Mouse (Mus musculus) MEL (cell line): ENCODE data around the gene Zmat3. TPM values are rescaled to one million over a fixed set of nuclear protein-coding genes. Genes with fewer than 3 reads are reported as not detected.

Experiments
- DNase-seq: peaks from one replicate; pipeline ENCODE4 v3.0.0; 2011; ENCODE audit warnings: low read depth, low spot score
- H3K27ac ChIP-seq: 2 replicates; pipeline ENCODE4 v1.5.1; 2012; ENCODE audit warnings: low read depth, mild to moderate bottlenecking, control low read depth, low read length, moderate library complexity; ENCODE audit not compliant: control insufficient read depth
- H3K27me3 ChIP-seq, 2 experiments: fragments of 150-350 bp in 1 of 2; sonication (generic) in 1 of 2; 2 replicates each; pipeline ENCODE4 v1.6.1; 2012; ENCODE audit warnings: low read length in 2 of 2, mild to moderate bottlenecking in 2 of 2, improper control_type of control experiment in 1 of 2, moderate library complexity in 1 of 2; ENCODE audit not compliant: insufficient read depth in 2 of 2, control insufficient read depth in 1 of 2
- H3K36me3 ChIP-seq, 2 experiments: 2 replicates each; pipeline ENCODE4 v1.6.1; 2012 to 2014; ENCODE audit warnings: low read length in 2 of 2, improper control_type of control experiment in 1 of 2, inconsistent platforms in 1 of 2, mild to moderate bottlenecking in 1 of 2; ENCODE audit not compliant: insufficient read depth in 2 of 2, control insufficient read depth in 1 of 2
- H3K4me1 ChIP-seq, 2 experiments: fragments of 150-350 bp in 1 of 2; sonication (generic) in 1 of 2; 2 replicates each; pipeline ENCODE4 v1.6.1; 2012; ENCODE audit warnings: low read length in 2 of 2, improper control_type of control experiment in 1 of 2, mild to moderate bottlenecking in 1 of 2; ENCODE audit not compliant: insufficient read depth in 2 of 2, control insufficient read depth in 1 of 2
- H3K4me3 ChIP-seq, 2 experiments: fragments of 150-350 bp in 1 of 2; sonication (generic) in 1 of 2; 2 replicates each; pipeline ENCODE4 v1.5.1; 2012; ENCODE audit warnings: low read depth in 2 of 2, low read length in 2 of 2, mild to moderate bottlenecking in 2 of 2, moderate library complexity in 2 of 2, control low read depth in 1 of 2, improper control_type of control experiment in 1 of 2; ENCODE audit not compliant: control insufficient read depth in 1 of 2, insufficient read depth in 1 of 2
- H3K79me2 ChIP-seq: 2 replicates; pipeline ENCODE4 v1.6.1; 2012; ENCODE audit warnings: mild to moderate bottlenecking, low read length, moderate library complexity; ENCODE audit not compliant: control insufficient read depth, poor library complexity, insufficient read depth
- H3K9ac ChIP-seq: 2 replicates; pipeline ENCODE4 v1.6.1; 2012; ENCODE audit warnings: low read depth, mild to moderate bottlenecking, control low read depth, low read length, moderate library complexity; ENCODE audit not compliant: control insufficient read depth, poor library complexity, severe bottlenecking
- H3K9me3 ChIP-seq: fragments of 150-350 bp; sonication (generic); replicated peaks from 2 replicates; pipeline ENCODE4 v1.6.1; 2012; ENCODE audit warnings: mild to moderate bottlenecking, low read length, improper control_type of control experiment, moderate library complexity; ENCODE audit not compliant: insufficient read depth
- CHD1 ChIP-seq: IDR thresholded peaks from 2 replicates; pipeline ENCODE4 v1.6.1; 2012; ENCODE audit warnings: low read depth, mild to moderate bottlenecking, inconsistent platforms, low read length, improper control_type of control experiment
- CHD2 ChIP-seq: IDR thresholded peaks from 2 replicates; pipeline ENCODE4 v1.6.1; 2011; ENCODE audit warnings: low read length, improper control_type of control experiment
- CTCF ChIP-seq, 3 experiments: IDR thresholded peaks in 2 of 3; conservative IDR thresholded peaks in 1 of 3; 2 replicates each; pipeline ENCODE4 v1.5.1; 2011 to 2012; ENCODE audit warnings: low read length in 3 of 3, low read depth in 2 of 3, mild to moderate bottlenecking in 2 of 3, improper control_type of control experiment in 1 of 3, inconsistent platforms in 1 of 3, mixed read lengths in 1 of 3, moderate library complexity in 1 of 3; ENCODE audit not compliant: control insufficient read depth in 1 of 3, insufficient read depth in 1 of 3, poor library complexity in 1 of 3, severe bottlenecking in 1 of 3
- E2F4 ChIP-seq: IDR thresholded peaks from 2 replicates; pipeline ENCODE4 v1.6.1; 2011; ENCODE audit warnings: low read depth, low read length, improper control_type of control experiment, borderline replicate concordance
- ELF1 ChIP-seq: IDR thresholded peaks from 2 replicates; pipeline ENCODE4 v1.6.1; 2014; ENCODE audit warnings: low read depth, mild to moderate bottlenecking, inconsistent platforms, low read length, improper control_type of control experiment, moderate library complexity
- GABPA ChIP-seq: IDR thresholded peaks from 2 replicates; pipeline ENCODE4 v1.6.1; 2012; ENCODE audit warnings: low read depth, mild to moderate bottlenecking, inconsistent platforms, low read length, improper control_type of control experiment, moderate library complexity
- JUND ChIP-seq: IDR thresholded peaks from 2 replicates; pipeline ENCODE4 v1.6.1; 2011; ENCODE audit warnings: low read depth, mild to moderate bottlenecking, improper control_type of control experiment, low read length
- MAX ChIP-seq: IDR thresholded peaks from 2 replicates; pipeline ENCODE4 v1.6.1; 2011; ENCODE audit warnings: low read length, improper control_type of control experiment
- MAZ ChIP-seq: IDR thresholded peaks from 2 replicates; pipeline ENCODE4 v1.6.1; 2012; ENCODE audit warnings: low read depth, mild to moderate bottlenecking, inconsistent platforms, low read length, improper control_type of control experiment
- MXI1 ChIP-seq: IDR thresholded peaks from 2 replicates; pipeline ENCODE4 v1.6.1; 2011; ENCODE audit warnings: mild to moderate bottlenecking, low read depth, low read length, improper control_type of control experiment
- MYB ChIP-seq: IDR thresholded peaks from 2 replicates; pipeline ENCODE4 v1.6.1; 2011; ENCODE audit warnings: mild to moderate bottlenecking, low read depth, low read length, improper control_type of control experiment
- NELFE ChIP-seq: IDR thresholded peaks from 2 replicates; pipeline ENCODE4 v1.6.1; 2011; ENCODE audit warnings: low read depth, low read length, improper control_type of control experiment
- NRF1 ChIP-seq: IDR thresholded peaks from 2 replicates; pipeline ENCODE4 v1.6.1; 2014; ENCODE audit warnings: low read depth, mild to moderate bottlenecking, inconsistent platforms, low read length, improper control_type of control experiment, moderate library complexity; ENCODE audit not compliant: poor library complexity, insufficient read depth, severe bottlenecking
- POLR2A ChIP-seq, 2 experiments: IDR thresholded peaks; 2 replicates each; pipeline ENCODE4 v1.6.1; 2011 to 2012; ENCODE audit warnings: low read length in 2 of 2, mild to moderate bottlenecking in 2 of 2, control low read depth in 1 of 2, improper control_type of control experiment in 1 of 2, low read depth in 1 of 2, moderate library complexity in 1 of 2; ENCODE audit not compliant: control insufficient read depth in 1 of 2, insufficient read depth in 1 of 2, poor library complexity in 1 of 2
- POLR2AphosphoS5 ChIP-seq: IDR thresholded peaks from 2 replicates; pipeline ENCODE4 v1.6.1; 2012; ENCODE audit warnings: low read depth, borderline replicate concordance, mild to moderate bottlenecking, inconsistent platforms, low read length, moderate library complexity, mixed read lengths
- RAD21 ChIP-seq: IDR thresholded peaks from 2 replicates; pipeline ENCODE4 v1.6.1; 2011; ENCODE audit warnings: mild to moderate bottlenecking, low read depth, low read length, improper control_type of control experiment
- TBP ChIP-seq: IDR thresholded peaks from 2 replicates; pipeline ENCODE4 v1.8.0; 2011; ENCODE audit warnings: low read depth, low read length, improper control_type of control experiment
- USF1 ChIP-seq: IDR thresholded peaks from 2 replicates; pipeline ENCODE4 v1.6.1; 2014; ENCODE audit warnings: low read depth, mild to moderate bottlenecking, inconsistent platforms, low read length, improper control_type of control experiment, moderate library complexity
- ZMIZ1 ChIP-seq: IDR thresholded peaks from 2 replicates; pipeline ENCODE4 v1.6.1; 2012; ENCODE audit warnings: low read depth, mild to moderate bottlenecking, inconsistent platforms, low read length, improper control_type of control experiment, moderate library complexity
- ZNF384 ChIP-seq: IDR thresholded peaks from 2 replicates; pipeline ENCODE4 v1.6.1; 2012; ENCODE audit warnings: low read depth, mild to moderate bottlenecking, inconsistent platforms, low read length, improper control_type of control experiment
- polyA plus RNA-seq, 2 experiments: library from polyadenylated mRNA; stranded (reverse) in 1 of 2; unstranded in 1 of 2; fragments of >175 nt in 1 of 2; fragments of >200 nt in 1 of 2; gene quantifications; 2 replicates each; pipeline versions ENCODE4 v1.2.1 to v1.2.4; 2012; ENCODE audit warnings: low replicate concordance in 2 of 2, low read depth in 1 of 2; ENCODE audit not compliant: insufficient read length in 2 of 2, insufficient read depth in 1 of 2, missing spikeins in 1 of 2
- total RNA-seq: library from RNA; depleted of rRNA; stranded (reverse); fragments of 300-350 nt; gene quantifications from 2 replicates; pipeline ENCODE4 v1.2.3, GENCODE M21; 2012

The Zmat3 gene
- total and polyA plus RNA-seq, 3 experiments, result 3.1 to 4.4 TPM; not detected in 1

GRCm38 (mm10) chr3:32414381-32414780 lies 48.6 kb upstream of the Zmat3 start:
- Histone ChIP-seq H3K36me3 (no peaks in the 10 kb centered on the region), H3K27me3 (no peaks in the 10 kb centered on the region), H3K27ac (no peak overlapping the region), H3K4me1 (no peaks in the 10 kb centered on the region), H3K4me3 (no peak overlapping the region), H3K79me2 (peaks cover 5% of the 10 kb centered on the region; the same call in 1 of the 2 replicates), H3K9ac (no peak overlapping the region), H3K9me3 (no peaks in the 10 kb centered on the region)
- TF ChIP-seq NELFE (no peak), MYB (no peak), USF1 (no peak), MXI1 (no peak), ELF1 (no peak)
- DNase-seq, result no peak

GRCm38 (mm10) chr3:32412502-32413044 lies 46.8 kb upstream of the Zmat3 start:
- Histone ChIP-seq H3K9me3 (no peaks in the 10 kb centered on the region), H3K4me1 (no peaks in the 10 kb centered on the region), H3K36me3 (no peaks in the 10 kb centered on the region), H3K27ac (no peak overlapping the region), H3K4me3 (no peak overlapping the region), H3K79me2 (peaks cover 8% of the 10 kb centered on the region; the same call in 1 of the 2 replicates), H3K27me3 (no peaks in the 10 kb centered on the region), H3K9ac (no peak overlapping the region)
- DNase-seq, result no peak
- TF ChIP-seq MAX (no peak), MAZ (no peak), ZMIZ1 (no peak), POLR2A (IDR thresholded peaks at IDR 0.05; ENCODE audit: control insufficient read depth in 1 of 2, insufficient read depth in 1 of 2, low read depth in 1 of 2, low read length in 2 of 2, poor library complexity in 1 of 2) (no peak), JUND (no peak), CHD1 (no peak), ELF1 (no peak), CTCF (IDR thresholded peaks at IDR 0.05 in 2 of 3, conservative IDR thresholded peaks at IDR 0.05 in 1 of 3; ENCODE audit: control insufficient read depth in 1 of 3, insufficient read depth in 1 of 3, low read depth in 2 of 3, low read length in 3 of 3, poor library complexity in 1 of 3, severe bottlenecking in 1 of 3) (no peak), RAD21 (no peak), E2F4 (no peak), NRF1 (no peak), CHD2 (no peak)

- Histone ChIP-seq H3K4me1 (peaks cover 0 to 5% of the 10 kb centered on the region in 2 experiments; a peak in 2 of 4 replicates), H3K9ac (no peak overlapping the region), H3K36me3 (peaks cover 0 to 6% of the 10 kb centered on the region in 2 experiments; a peak in 2 of 4 replicates), H3K79me2 (peaks cover 22% of the 10 kb centered on the region), H3K27me3 (no peaks in the 10 kb centered on the region), H3K27ac (no peak overlapping the region), H3K4me3 (no peak overlapping the region), H3K9me3 (no peaks in the 10 kb centered on the region)
- no peak for TF ChIP-seq ELF1
- TF ChIP-seq TBP, result no peak
- TF ChIP-seq ZNF384, result no peak
- TF ChIP-seq MAX, result no peak
- TF ChIP-seq POLR2AphosphoS5, result no peak
- no peak for TF ChIP-seq GABPA
- no peak for DNase-seq
These were observed 43.0 kb upstream of the Zmat3 start for GRCm38 (mm10) chr3:32408811-32409273.
